Mouse (Mus musculus) right cerebral cortex, postnatal 14 days (tissue): Measurements from ENCODE around the gene Whrn.

Experiments used
- DNase-seq: peaks from one replicate; pipeline ENCODE4 v3.0.0; 2022

Whrn gene

GRCm38 (mm10) chr4:63443101-63443500 is 52.7 kb downstream of the Whrn start:
- no peak for DNase-seq

GRCm38 (mm10) chr4:63441616-63442015 is 54.2 kb downstream of the Whrn start:
- DNase-seq: no peak

GRCm38 (mm10) chr4:63440262-63440661 is 55.5 kb downstream of the Whrn start:
- no peak for DNase-seq

GRCm38 (mm10) chr4:63437968-63438367 is 57.8 kb downstream of the Whrn start:
- no peak for DNase-seq

- DNase-seq: no peak
Observed at GRCm38 (mm10) chr4:63437119-63437815, 58.5 kb downstream of the Whrn start.

GRCm38 (mm10) chr4:63435402-63435801 is 60.4 kb downstream of the Whrn start:
- no peak for DNase-seq

GRCm38 (mm10) chr4:63431098-63431497 is 64.7 kb downstream of the Whrn start:
- no peak for DNase-seq

GRCm38 (mm10) chr4:63430357-63430756 is 65.4 kb downstream of the Whrn start:
- DNase-seq: no peak

- DNase-seq: no peak
Observed at GRCm38 (mm10) chr4:63426308-63426707, 69.5 kb downstream of the Whrn start.

- no peak for DNase-seq
Observed at GRCm38 (mm10) chr4:63423811-63424210, 72.0 kb downstream of the Whrn start.

- no peak for DNase-seq
Observed at GRCm38 (mm10) chr4:63423231-63423630, 72.6 kb downstream of the Whrn start.

- DNase-seq: peak; percentile 49
Observed at GRCm38 (mm10) chr4:63420143-63420920, 75.5 kb downstream of the Whrn start.

- DNase-seq: no peak
Observed at GRCm38 (mm10) chr4:63418270-63418669, 77.5 kb downstream of the Whrn start.

- peak; percentile 93 for DNase-seq
Observed at GRCm38 (mm10) chr4:63417318-63417957, 78.4 kb downstream of the Whrn start.

GRCm38 (mm10) chr4:63414951-63415350 is 80.8 kb downstream of the Whrn start:
- DNase-seq: no peak

- no peak for DNase-seq
Observed at GRCm38 (mm10) chr4:63411222-63411621, 84.6 kb downstream of the Whrn start.

- DNase-seq: peak; percentile 96
Observed at GRCm38 (mm10) chr4:63410583-63410934, 85.2 kb downstream of the Whrn start.

- no peak for DNase-seq
Observed at GRCm38 (mm10) chr4:63409908-63410582, 85.7 kb downstream of the Whrn start.

GRCm38 (mm10) chr4:63409317-63409907 is 86.4 kb downstream of the Whrn start:
- DNase-seq: no peak

GRCm38 (mm10) chr4:63408649-63409048 is 87.1 kb downstream of the Whrn start:
- DNase-seq: peak; percentile 60

- no peak for DNase-seq
Observed at GRCm38 (mm10) chr4:63408247-63408646, 87.5 kb downstream of the Whrn start.

GRCm38 (mm10) chr4:63405683-63406082 is 90.1 kb downstream of the Whrn start:
- no peak for DNase-seq

- DNase-seq: no peak
Observed at GRCm38 (mm10) chr4:63405051-63405450, 90.7 kb downstream of the Whrn start.
